In the genomic region with DNA sequence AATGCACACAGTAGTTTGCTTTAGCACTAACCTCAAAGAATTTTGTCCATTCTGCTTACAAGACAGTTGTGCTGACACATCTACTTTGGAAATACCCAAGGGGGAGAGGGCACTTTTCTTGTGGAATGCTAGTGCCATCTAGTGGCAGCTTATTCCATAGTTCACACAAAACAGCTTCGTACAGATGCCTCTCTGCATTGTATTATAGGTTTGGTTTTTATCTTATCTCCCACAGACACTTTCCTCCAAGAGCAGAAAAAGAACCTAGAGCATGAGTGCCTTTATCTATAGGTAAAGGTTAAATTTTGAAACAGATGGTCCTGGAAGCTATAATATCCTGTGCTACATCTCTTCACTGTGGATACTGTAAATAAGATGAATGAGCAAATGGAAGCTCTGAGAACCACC, we compare ENCODE assay signal across 8 mouse cellular contexts. TPM values are rescaled to one million over a fixed set of nuclear protein-coding genes. Genes with fewer than 3 reads are reported as not detected.
A peak's percentile ranks its signal among the peaks of the same experiment; 100 is the strongest.
DNase-seq lines count a peak whose midpoint lies in the region; ATAC-seq and TF ChIP-seq lines count a peak whose summit lies in the region.

No protein-coding gene starts in this region.

- peak; percentile 50 to 58 for DNase-seq in cerebellum, adult 18-20 months
- DNase-seq in cerebellum, adult 11-12 months, result no peak
- peak; percentile 52 to 70 for DNase-seq in adrenal gland, adult 18-20 months (ENCODE audit: low spot score in 2 of 2)
- peak; percentile 59 for DNase-seq in embryonic facial prominence, embryonic 10.5 days (ENCODE audit: low spot score)
- peak; percentile 79 to 84 for DNase-seq in layer of hippocampus, adult 2 months (ENCODE audit: low spot score in 2 of 2)
- DNase-seq in right cerebral cortex, adult 2 months (ENCODE audit: low spot score in 2 of 2), result peak; percentile 84 to 85

- H3K9me3 ChIP-seq in embryonic facial prominence, embryonic 10.5 days, result no peaks in the 10 kb centered on the region
- H3K9me3 ChIP-seq in heart, embryonic 12.5 days (replicated peaks), result no peaks in the 10 kb centered on the region
- no peaks in the 10 kb centered on the region for H3K9me3 ChIP-seq in lung, embryonic 16.5 days (ENCODE audit: control insufficient read depth, low read length)

- H3K27ac ChIP-seq in embryonic facial prominence, embryonic 10.5 days (replicated peaks), result no peak overlapping the region
- H3K27ac ChIP-seq in heart, embryonic 12.5 days (ENCODE audit: poor library complexity, severe bottlenecking), result no peak overlapping the region
- H3K27ac ChIP-seq in layer of hippocampus, adult 2 months, result peak overlapping the region; percentile 83
- H3K27ac ChIP-seq in lung, embryonic 16.5 days (ENCODE audit: low read length), result no peak overlapping the region

- no peak overlapping the region for H3K4me2 ChIP-seq in heart, embryonic 12.5 days
- no peak overlapping the region for H3K4me2 ChIP-seq in lung, embryonic 16.5 days (ENCODE audit: low read depth, low read length)

- H3K9ac ChIP-seq in heart, embryonic 12.5 days, result no peak overlapping the region
- H3K9ac ChIP-seq in lung, embryonic 16.5 days (ENCODE audit: low read length), result no peak overlapping the region

- WGBS in embryonic facial prominence, embryonic 10.5 days, result 33% methylated on average over 1 of the region's 1 CpGs
- 2% methylated on average over 1 of the region's 1 CpGs for WGBS in heart, embryonic 12.5 days
- 19% methylated on average over 1 of the region's 1 CpGs for WGBS in lung, embryonic 16.5 days

- ATAC-seq in heart, embryonic 12.5 days (ENCODE audit: insufficient number of reproducible peaks, low FRiP score), result 0 out of 2 replicates have a peak, but pooled peaks have one; percentile 59
- peak; percentile 77 for ATAC-seq in lung, embryonic 16.5 days (ENCODE audit: low read depth)

- peaks cover 91% of the 10 kb centered on the region for H3K36me3 ChIP-seq in embryonic facial prominence, embryonic 10.5 days (replicated peaks)
- peaks cover 44% of the 10 kb centered on the region for H3K36me3 ChIP-seq in heart, embryonic 12.5 days
- peaks cover 19% of the 10 kb centered on the region for H3K36me3 ChIP-seq in lung, embryonic 16.5 days (ENCODE audit: control insufficient read depth, insufficient read depth, low read length)

- H3K4me3 ChIP-seq in embryonic facial prominence, embryonic 10.5 days, result no peak overlapping the region
- no peak overlapping the region for H3K4me3 ChIP-seq in heart, embryonic 12.5 days
- H3K4me3 ChIP-seq in layer of hippocampus, adult 2 months, result no peak overlapping the region
- no peak overlapping the region for H3K4me3 ChIP-seq in lung, embryonic 16.5 days (ENCODE audit: low read length)

- H3K27me3 ChIP-seq in embryonic facial prominence, embryonic 10.5 days (replicated peaks; ENCODE audit: low read depth, poor library complexity, severe bottlenecking), result no peaks in the 10 kb centered on the region
- H3K27me3 ChIP-seq in heart, embryonic 12.5 days (replicated peaks), result no peaks in the 10 kb centered on the region
- H3K27me3 ChIP-seq in lung, embryonic 16.5 days (ENCODE audit: control insufficient read depth, insufficient read depth, low read depth, low read length), result no peaks in the 10 kb centered on the region

- peaks cover 2% of the 10 kb centered on the region for H3K4me1 ChIP-seq in embryonic facial prominence, embryonic 10.5 days
- peaks cover 12% of the 10 kb centered on the region for H3K4me1 ChIP-seq in heart, embryonic 12.5 days (replicated peaks)
- no peaks in the 10 kb centered on the region for H3K4me1 ChIP-seq in lung, embryonic 16.5 days (replicated peaks; ENCODE audit: control insufficient read depth, insufficient read depth, low read length)

- TF ChIP-seq CTCF in layer of hippocampus, adult 2 months (conservative IDR thresholded peaks at IDR 0.05), result peak; percentile 97

RNA-seq across cellular contexts. Expression of gene Rnf216, which starts 46.2 kb away (rescaled TPM):
- 10 to 100 TPM; 33.6 to 44.9 TPM for total RNA-seq in adrenal gland, adult 18-20 months (2021)
- polyA plus RNA-seq in embryonic facial prominence, embryonic 10.5 days (2016; fragmentation: Nextera tagmentation; extraction: Ambion mirVana), result 50.5 and 53.9 TPM in 2 replicates
- 38.7 and 40.4 TPM in 2 replicates for polyA plus RNA-seq in heart, embryonic 12.5 days (2016; fragmentation: Nextera tagmentation; extraction: Ambion mirVana)
- total RNA-seq in layer of hippocampus, adult 2 months (2021), result 10 to 100 TPM; 47.8 to 52.5 TPM
- polyA plus RNA-seq in lung, embryonic 16.5 days (2015; fragmentation: Nextera tagmentation; extraction: Ambion mirVana), result 35.0 and 35.9 TPM in 2 replicates
